Comparison of ENCODE assay signal across 9 mouse cellular contexts in the genomic region with DNA sequence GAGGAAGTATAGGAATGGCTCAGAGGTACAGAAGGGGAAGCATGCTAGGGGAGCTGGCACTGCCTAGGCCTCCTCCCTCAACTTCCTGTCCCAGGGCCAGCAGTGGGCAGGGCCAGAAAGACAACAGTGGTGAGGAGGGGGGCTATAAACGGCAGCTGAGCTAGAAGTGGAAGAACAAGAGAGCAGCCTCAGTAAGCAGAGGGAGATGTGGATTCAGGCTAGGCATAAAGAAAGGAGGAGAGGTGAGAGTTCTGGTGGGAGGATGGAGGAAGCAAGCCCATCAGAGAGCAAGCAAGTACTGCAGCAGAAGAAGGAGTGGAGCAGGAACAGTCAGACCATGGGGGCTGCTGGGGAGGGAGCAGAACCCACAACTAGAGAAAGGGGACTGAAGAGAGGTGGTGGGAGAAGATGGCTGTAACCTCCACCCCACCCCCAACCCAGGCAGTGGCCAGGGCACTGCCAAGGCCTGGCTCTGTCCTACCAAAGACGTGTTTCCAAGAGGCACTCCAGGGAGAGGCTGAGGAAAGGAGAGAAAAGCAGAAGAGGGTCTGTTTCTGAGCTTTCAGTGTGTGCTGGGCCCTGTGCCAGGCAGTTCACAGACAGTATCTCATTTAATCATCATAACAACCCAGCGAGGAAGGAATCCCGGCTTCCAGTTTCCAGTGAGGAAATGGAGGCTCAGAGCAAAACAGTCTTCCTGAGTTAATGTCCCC. TPM values are rescaled to one million over a fixed set of nuclear protein-coding genes. Genes with fewer than 3 reads are reported as not detected.
DNase-seq lines count a peak whose midpoint lies in the region; ATAC-seq and TF ChIP-seq lines count a peak whose summit lies in the region.
"Had no signal": no experiment of that assay in that cellular context is flagged by ENCODE, and none has a peak within 500 bp of the region (broad histone marks: within the 10 kb centered on the region; RNA-seq: fewer than 3 reads in every experiment).

No protein-coding gene starts in this region.

- no peaks in the 10 kb centered on the region for H3K36me3 ChIP-seq in kidney, adult 2 months (ENCODE audit: control insufficient read depth, insufficient read depth, low read length)
- H3K36me3 ChIP-seq in embryonic facial prominence, embryonic 10.5 days (replicated peaks) = peaks cover 87% of the 10 kb centered on the region
- H3K36me3 ChIP-seq in limb, embryonic 13.5 days = peaks cover 70% of the 10 kb centered on the region
- peaks cover 63% of the 10 kb centered on the region for H3K36me3 ChIP-seq in midbrain, embryonic 12.5 days

- intact Hi-C loops in heart, postnatal 10 days (cut with DNase I) = loop anchor here (2.0 kb wide), 2 partner anchors 30 to 40 kb away; no protein-coding TSS in a partner anchor

- no peaks in the 10 kb centered on the region for H3K27me3 ChIP-seq in kidney, adult 2 months (replicated peaks; ENCODE audit: control insufficient read depth, insufficient read depth, low read length)
- H3K27me3 ChIP-seq in embryonic facial prominence, embryonic 10.5 days (replicated peaks; ENCODE audit: low read depth, poor library complexity, severe bottlenecking) = no peaks in the 10 kb centered on the region
- no peaks in the 10 kb centered on the region for H3K27me3 ChIP-seq in limb, embryonic 13.5 days
- H3K27me3 ChIP-seq in midbrain, embryonic 12.5 days = no peaks in the 10 kb centered on the region

- H3K9me3 ChIP-seq in embryonic facial prominence, embryonic 10.5 days = no peaks in the 10 kb centered on the region
- H3K9me3 ChIP-seq in limb, embryonic 13.5 days = no peaks in the 10 kb centered on the region
- no peaks in the 10 kb centered on the region for H3K9me3 ChIP-seq in midbrain, embryonic 12.5 days

- DNase-seq in kidney, adult 2 months = peak; percentile 51
- no peak for DNase-seq in kidney, adult 11 months
- DNase-seq in embryonic facial prominence, embryonic 10.5 days (ENCODE audit: low spot score) = peak; percentile 26
- peak; percentile 71 to 72 for DNase-seq in heart, postnatal 10 days
- no peak for DNase-seq in frontal cortex, adult 2 months (ENCODE audit: extremely low spot score in 1 of 2, low spot score in 1 of 2)
- DNase-seq in spleen, postnatal 10 days (ENCODE audit: low spot score in 2 of 2) = no peak

- no peak for TF ChIP-seq POLR2A in kidney, adult 2 months (IDR thresholded peaks at IDR 0.05; ENCODE audit: low read depth, low read length)

- WGBS in kidney, adult 2 months = 34% methylated on average over 4 of the region's 4 CpGs
- WGBS in embryonic facial prominence, embryonic 10.5 days = 32% methylated on average over 4 of the region's 4 CpGs
- WGBS in limb, embryonic 13.5 days = 4% methylated on average over 4 of the region's 4 CpGs
- WGBS in midbrain, embryonic 12.5 days = 53% methylated on average over 4 of the region's 4 CpGs

- TF ChIP-seq CTCF in kidney, adult 2 months (conservative IDR thresholded peaks at IDR 0.05; ENCODE audit: insufficient read depth, insufficient read length, low read depth, low read length) = no peak

- peak overlapping the region; percentile 58 for H3K27ac ChIP-seq in kidney, adult 2 months (ENCODE audit: insufficient read depth, low read depth, low read length)
- peak overlapping the region; percentile 91 for H3K27ac ChIP-seq in embryonic facial prominence, embryonic 10.5 days (replicated peaks)
- peak overlapping the region; percentile 98 for H3K27ac ChIP-seq in limb, embryonic 13.5 days
- H3K27ac ChIP-seq in midbrain, embryonic 12.5 days (replicated peaks) = peak overlapping the region; percentile 11; the same call in 1 of the 2 replicates

- peak overlapping the region; percentile 59 for H3K9ac ChIP-seq in limb, embryonic 13.5 days
- peak overlapping the region; percentile 29; the same call in 1 of the 2 replicates for H3K9ac ChIP-seq in midbrain, embryonic 12.5 days (replicated peaks)

- H3K4me3 ChIP-seq in kidney, adult 2 months (ENCODE audit: insufficient read depth, low read depth, low read length) = no peak overlapping the region
- H3K4me3 ChIP-seq in embryonic facial prominence, embryonic 10.5 days = peak overlapping the region; percentile 52
- H3K4me3 ChIP-seq in limb, embryonic 13.5 days = peak overlapping the region; percentile 44
- H3K4me3 ChIP-seq in midbrain, embryonic 12.5 days = no peak overlapping the region

- peak; percentile 93 for ATAC-seq in limb, embryonic 13.5 days (ENCODE audit: low FRiP score, low read depth)
- ATAC-seq in midbrain, embryonic 12.5 days (ENCODE audit: low FRiP score, low read depth) = peak; percentile 62
- ATAC-seq: Patski had no signal

- peak overlapping the region; percentile 77 for H3K4me2 ChIP-seq in limb, embryonic 13.5 days (replicated peaks)
- H3K4me2 ChIP-seq in midbrain, embryonic 12.5 days (replicated peaks) = peak overlapping the region; percentile 1; the same call in 1 of the 2 replicates

- H3K4me1 ChIP-seq in kidney, adult 2 months (ENCODE audit: control insufficient read depth, insufficient read depth, low read length) = no peaks in the 10 kb centered on the region
- peaks cover 52% of the 10 kb centered on the region for H3K4me1 ChIP-seq in embryonic facial prominence, embryonic 10.5 days
- peaks cover 74% of the 10 kb centered on the region for H3K4me1 ChIP-seq in limb, embryonic 13.5 days
- H3K4me1 ChIP-seq in midbrain, embryonic 12.5 days = peaks cover 48% of the 10 kb centered on the region

RNA-seq across cellular contexts. Expression of a gene that starts 8.7 kb away (rescaled TPM):
- polyA plus RNA-seq in kidney, adult 2 months (2012; rRNA removed) = 5.9 and 7.1 TPM in 2 replicates
- 13.7 and 14.8 TPM in 2 replicates for polyA plus RNA-seq in embryonic facial prominence, embryonic 10.5 days (2016; fragmentation: Nextera tagmentation; extraction: Ambion mirVana)
- 10 to 100 TPM; 30.6 to 34.2 TPM for total RNA-seq in heart, postnatal 10 days (2021)
- 20.5 and 22.2 TPM in 2 replicates for polyA plus RNA-seq in limb, embryonic 13.5 days (2015; fragmentation: Nextera tagmentation; extraction: Ambion mirVana)
- polyA plus RNA-seq in midbrain, embryonic 12.5 days (2016; fragmentation: Nextera tagmentation; extraction: Ambion mirVana) = 22.0 and 23.9 TPM in 2 replicates
- polyA plus RNA-seq in frontal cortex, adult 2 months (2012; rRNA removed) = 10.5 and 10.6 TPM in 2 replicates
- polyA plus RNA-seq: Patski had no signal

RNA-seq across cellular contexts. Expression of a gene that starts 26.7 kb away (rescaled TPM):
- polyA plus RNA-seq in kidney, adult 2 months (2012; rRNA removed) = 251 and 309 TPM in 2 replicates
- 45.0 and 49.2 TPM in 2 replicates for polyA plus RNA-seq in embryonic facial prominence, embryonic 10.5 days (2016; fragmentation: Nextera tagmentation; extraction: Ambion mirVana)
- total RNA-seq in heart, postnatal 10 days (2021) = 10 to 100 TPM; 42.2 to 46.6 TPM
- polyA plus RNA-seq in limb, embryonic 13.5 days (2015; fragmentation: Nextera tagmentation; extraction: Ambion mirVana) = 42.5 and 50.8 TPM in 2 replicates
- polyA plus RNA-seq in midbrain, embryonic 12.5 days (2016; fragmentation: Nextera tagmentation; extraction: Ambion mirVana) = 44.4 and 56.7 TPM in 2 replicates
- polyA plus RNA-seq in frontal cortex, adult 2 months (2012; rRNA removed) = 97.5 and 98.8 TPM in 2 replicates

RNA-seq across cellular contexts. Expression of a gene that starts 32.2 kb away (rescaled TPM):
- 271 and 278 TPM in 2 replicates for polyA plus RNA-seq in kidney, adult 2 months (2012; rRNA removed)
- 329 and 340 TPM in 2 replicates for polyA plus RNA-seq in embryonic facial prominence, embryonic 10.5 days (2016; fragmentation: Nextera tagmentation; extraction: Ambion mirVana)
- total RNA-seq in heart, postnatal 10 days (2021) = 100 to 1,000 TPM in 1 of 2 experiments, 10 to 100 TPM in 1; 100.0 to 110 TPM
- 341 and 356 TPM in 2 replicates for polyA plus RNA-seq in limb, embryonic 13.5 days (2015; fragmentation: Nextera tagmentation; extraction: Ambion mirVana)
- polyA plus RNA-seq in midbrain, embryonic 12.5 days (2016; fragmentation: Nextera tagmentation; extraction: Ambion mirVana) = 220 and 231 TPM in 2 replicates
- polyA plus RNA-seq in frontal cortex, adult 2 months (2012; rRNA removed) = 138 and 139 TPM in 2 replicates

RNA-seq across cellular contexts. Expression of a gene that starts 34.5 kb away (rescaled TPM):
- polyA plus RNA-seq in kidney, adult 2 months (2012; rRNA removed) = 423 and 437 TPM in 2 replicates
- polyA plus RNA-seq in embryonic facial prominence, embryonic 10.5 days (2016; fragmentation: Nextera tagmentation; extraction: Ambion mirVana) = 154 and 163 TPM in 2 replicates
- 100 to 1,000 TPM; 102 to 108 TPM for total RNA-seq in heart, postnatal 10 days (2021)
- 118 and 133 TPM in 2 replicates for polyA plus RNA-seq in limb, embryonic 13.5 days (2015; fragmentation: Nextera tagmentation; extraction: Ambion mirVana)
- polyA plus RNA-seq in midbrain, embryonic 12.5 days (2016; fragmentation: Nextera tagmentation; extraction: Ambion mirVana) = 164 and 185 TPM in 2 replicates
- polyA plus RNA-seq in frontal cortex, adult 2 months (2012; rRNA removed) = 175 and 184 TPM in 2 replicates

RNA-seq across cellular contexts. Expression of a gene that starts 41.5 kb away (rescaled TPM):
- 7.5 TPM in 2 replicates for polyA plus RNA-seq in kidney, adult 2 months (2012; rRNA removed)
- polyA plus RNA-seq in embryonic facial prominence, embryonic 10.5 days (2016; fragmentation: Nextera tagmentation; extraction: Ambion mirVana) = 45.3 and 45.4 TPM in 2 replicates
- total RNA-seq in heart, postnatal 10 days (2021) = 10 to 100 TPM; 14.3 to 14.7 TPM
- 44.0 and 44.3 TPM in 2 replicates for polyA plus RNA-seq in limb, embryonic 13.5 days (2015; fragmentation: Nextera tagmentation; extraction: Ambion mirVana)
- polyA plus RNA-seq in midbrain, embryonic 12.5 days (2016; fragmentation: Nextera tagmentation; extraction: Ambion mirVana) = 40.1 and 41.7 TPM in 2 replicates
- polyA plus RNA-seq in frontal cortex, adult 2 months (2012; rRNA removed) = 9.5 and 10.0 TPM in 2 replicates

Comparison
In these comparisons a context has a peak if more than half of its experiments do, and no peak if none do; other contexts are left out.
1. DNase-seq: peak in kidney, adult 2 months (single experiment), embryonic facial prominence, embryonic 10.5 days (single experiment) and heart, postnatal 10 days (2 of 2); none in kidney, adult 11 months (single experiment), frontal cortex, adult 2 months (0 of 2) and spleen, postnatal 10 days (0 of 2).
2. H3K27ac ChIP-seq: peak in every context shown above with its lines; median percentile 98 in limb, embryonic 13.5 days; 91 in embryonic facial prominence, embryonic 10.5 days; 58 in kidney, adult 2 months; 11 in midbrain, embryonic 12.5 days.
3. H3K4me3 ChIP-seq: peak in embryonic facial prominence, embryonic 10.5 days (single experiment) and limb, embryonic 13.5 days (single experiment); none in kidney, adult 2 months (single experiment) and midbrain, embryonic 12.5 days (single experiment).